Mouse (Mus musculus) heart, postnatal 0 days (tissue): Measurements from ENCODE around the gene Hcfc2. TPM values are rescaled to one million over a fixed set of nuclear protein-coding genes. Genes with fewer than 3 reads are reported as not detected.

Experiments
- ATAC-seq: fragments of 200-750 bp; cut with Nextera tagmentation; 2 replicates; pipeline ENCODE4 v1.8.0; 2017; ENCODE audit warnings: low read depth, moderate number of reproducible peaks, moderate library complexity; ENCODE audit not compliant: insufficient read depth
- DNase-seq: peaks from one replicate; pipeline ENCODE4 v3.0.0-alpha.2; 2016; ENCODE audit warnings: low spot score
- H3K27ac ChIP-seq: fragments of 300-500 bp; sonication (generic); 2 replicates; pipeline ENCODE4 v1.5.1; 2014; ENCODE audit warnings: low read depth, mild to moderate bottlenecking
- H3K27me3 ChIP-seq: fragments of 300-500 bp; sonication (generic); 2 replicates; pipeline ENCODE4 v1.6.1; 2014; ENCODE audit warnings: low read length, mixed read lengths; ENCODE audit not compliant: control insufficient read depth, insufficient read depth
- H3K36me3 ChIP-seq: fragments of 300-500 bp; sonication (generic); replicated peaks from 2 replicates; pipeline ENCODE4 v1.6.1; 2014; ENCODE audit warnings: low read length, mixed read lengths; ENCODE audit not compliant: control insufficient read depth, insufficient read depth
- H3K4me1 ChIP-seq: fragments of 300-500 bp; sonication (generic); 2 replicates; pipeline ENCODE4 v1.6.1; 2014; ENCODE audit warnings: antibody characterized with exemption; ENCODE audit not compliant: control insufficient read depth, insufficient read depth
- H3K4me2 ChIP-seq: fragments of 300-500 bp; sonication (generic); 2 replicates; pipeline ENCODE4 v1.6.1; 2014; ENCODE audit warnings: low read depth, mild to moderate bottlenecking, low read length, moderate library complexity
- H3K4me3 ChIP-seq: fragments of 300-500 bp; sonication (generic); 2 replicates; pipeline ENCODE4 v1.5.1; 2014; ENCODE audit warnings: low read depth, low read length
- H3K9ac ChIP-seq: fragments of 300-500 bp; sonication (generic); replicated peaks from 2 replicates; pipeline ENCODE4 v1.6.1; 2014; ENCODE audit warnings: low read depth, low read length, mixed read lengths
- H3K9me3 ChIP-seq: fragments of 300-500 bp; sonication (generic); replicated peaks from 2 replicates; pipeline ENCODE4 v1.6.1; 2016; ENCODE audit warnings: low read length; ENCODE audit not compliant: control insufficient read depth
- CTCF ChIP-seq: IDR thresholded peaks from 2 replicates; pipeline ENCODE4 v1.5.1; 2016; ENCODE audit warnings: antibody characterized with exemption, control low read depth, low read depth
- EP300 ChIP-seq: IDR thresholded peaks from 2 replicates; pipeline ENCODE4 v1.6.1; 2016; ENCODE audit warnings: antibody characterized with exemption, low read depth
- WGBS: fragments of 180-500 bp; shearing (Covaris S2); extraction: QIAGEN DNeasy Blood & Tissue Kit; methylation state at CpG from one replicate; pipeline ENCODE4 v1.1.7; 2014; 5-methylcytosine and 5-hydroxymethylcytosine counted together
- polyA plus RNA-seq: library from polyadenylated mRNA; unstranded; fragments of >200 nt; fragmentation: Nextera tagmentation; extraction: Ambion mirVana; gene quantifications from 2 replicates; pipeline ENCODE4 v1.2.1, GENCODE M21; 2015
- total RNA-seq: library from RNA; depleted of rRNA; stranded (reverse); fragments of >200 nt; gene quantifications from 2 replicates; pipeline ENCODE4 v1.2.3, GENCODE M21; 2014; ENCODE audit warnings: low replicate concordance

Hcfc2 gene
- total and polyA plus RNA-seq, 2 experiments from 2014 or later, result 30.5 to 34.3 TPM

DNA sequence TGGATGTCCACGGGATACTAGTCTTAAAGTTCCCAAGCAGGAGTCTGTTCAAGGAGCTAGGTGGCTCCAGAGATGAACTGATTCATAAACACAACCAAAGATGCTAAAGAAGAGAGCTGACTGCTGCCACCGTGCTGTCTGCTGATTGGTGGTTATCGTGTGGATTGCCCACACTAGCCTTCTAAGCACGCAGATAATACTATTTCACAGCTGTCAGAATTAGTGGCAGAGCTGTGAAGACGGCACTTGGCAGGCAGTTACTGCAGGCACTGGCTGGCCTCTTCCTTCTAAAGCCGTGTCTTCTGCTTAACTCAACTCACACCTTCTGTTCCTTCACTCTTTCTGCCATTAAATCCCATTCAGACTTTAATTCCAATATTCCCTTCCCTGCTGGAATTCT is 62.4 kb downstream of the Hcfc2 start:
- H3K4me3 ChIP-seq, result no peak overlapping the region
- no peak overlapping the region for H3K4me2 ChIP-seq
- no peak for ATAC-seq
- WGBS, result 68% methylated on average over 6 of the region's 6 CpGs
- peaks cover 72% of the 10 kb centered on the region for H3K36me3 ChIP-seq
- H3K4me1 ChIP-seq, result peaks cover 12% of the 10 kb centered on the region
- H3K9ac ChIP-seq, result no peak overlapping the region
- no peaks in the 10 kb centered on the region for H3K9me3 ChIP-seq
- no peak for TF ChIP-seq CTCF
- no peak for TF ChIP-seq EP300
- H3K27me3 ChIP-seq, result no peaks in the 10 kb centered on the region
- H3K27ac ChIP-seq, result no peak overlapping the region
- DNase-seq, result no peak

- TF ChIP-seq EP300, result no peak
- TF ChIP-seq CTCF, result no peak
- Histone ChIP-seq H3K4me3 (no peak overlapping the region), H3K9ac (no peak overlapping the region), H3K36me3 (peaks cover 67% of the 10 kb centered on the region), H3K4me2 (no peak overlapping the region), H3K27me3 (no peaks in the 10 kb centered on the region), H3K4me1 (peaks cover 12% of the 10 kb centered on the region), H3K27ac (no peak overlapping the region), H3K9me3 (no peaks in the 10 kb centered on the region)
- ATAC-seq (no peak), DNase-seq (no peak)
- WGBS, result 96% methylated on average over 3 of the region's 3 CpGs
Observed at GRCm38 (mm10) chr10:82758878-82759277, 62.9 kb downstream of the Hcfc2 start.

DNA sequence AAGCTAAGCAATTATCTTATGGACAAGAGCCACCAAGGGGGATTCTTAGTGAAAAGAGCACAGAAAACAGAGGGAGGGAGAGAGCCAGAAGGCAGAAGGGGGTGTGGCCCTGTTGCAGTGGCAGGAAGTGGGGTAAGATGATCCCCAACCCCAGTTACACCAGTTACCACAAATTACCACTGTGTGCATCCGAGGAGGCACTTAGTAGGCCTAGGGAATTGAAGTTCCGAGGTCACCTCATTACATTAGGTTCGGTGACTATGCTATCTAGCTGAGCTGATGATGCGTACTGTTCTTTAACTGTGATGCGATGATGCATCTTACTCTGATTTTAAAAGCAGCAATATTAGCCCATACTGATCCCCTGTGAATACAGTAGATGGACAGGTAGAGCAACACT is 63.7 kb downstream of the Hcfc2 start:
- no peaks in the 10 kb centered on the region for H3K27me3 ChIP-seq
- no peak overlapping the region for H3K9ac ChIP-seq
- H3K27ac ChIP-seq, result no peak overlapping the region
- no peaks in the 10 kb centered on the region for H3K9me3 ChIP-seq
- no peak overlapping the region for H3K4me3 ChIP-seq
- H3K4me1 ChIP-seq, result peaks cover 16% of the 10 kb centered on the region
- no peak for TF ChIP-seq CTCF
- TF ChIP-seq EP300, result no peak
- peaks cover 59% of the 10 kb centered on the region for H3K36me3 ChIP-seq
- DNase-seq, result no peak
- no peak overlapping the region for H3K4me2 ChIP-seq
- WGBS, result 92% methylated on average over 5 of the region's 5 CpGs
- no peak for ATAC-seq

GRCm38 (mm10) chr10:82761037-82761811 is 65.3 kb downstream of the Hcfc2 start:
- H3K4me1 ChIP-seq, result peaks cover 16% of the 10 kb centered on the region
- no peaks in the 10 kb centered on the region for H3K9me3 ChIP-seq
- H3K27ac ChIP-seq, result no peak overlapping the region
- peaks cover 46% of the 10 kb centered on the region for H3K36me3 ChIP-seq
- no peak overlapping the region for H3K9ac ChIP-seq
- H3K4me2 ChIP-seq, result no peak overlapping the region
- TF ChIP-seq CTCF, result no peak
- no peak for TF ChIP-seq EP300
- WGBS, result 67% methylated on average over 9 of the region's 9 CpGs
- no peaks in the 10 kb centered on the region for H3K27me3 ChIP-seq
- H3K4me3 ChIP-seq, result no peak overlapping the region
- DNase-seq (no peak), ATAC-seq (no peak)

GRCm38 (mm10) chr10:82762756-82763681 is 67.1 kb downstream of the Hcfc2 start:
- Histone ChIP-seq H3K4me3 (peak overlapping the region; percentile 92), H3K27me3 (no peaks in the 10 kb centered on the region), H3K9ac (peak overlapping the region; percentile 97), H3K27ac (peak overlapping the region; percentile 100), H3K9me3 (no peaks in the 10 kb centered on the region), H3K4me1 (peaks cover 16% of the 10 kb centered on the region), H3K36me3 (peaks cover 29% of the 10 kb centered on the region), H3K4me2 (peak overlapping the region; percentile 75)
- ATAC-seq (peak; percentile 18), DNase-seq (peak; percentile 18)
- WGBS, result under 1% methylated on average over 35 of the region's 48 CpGs
- no peak for TF ChIP-seq EP300
- TF ChIP-seq CTCF, result no peak
